Mouse (Mus musculus) cerebellum, postnatal 36 days (tissue): ENCODE data around the gene Lpcat1.
A peak's percentile ranks its signal among the peaks of the same experiment; 100 is the strongest.

Source experiments
- DNase-seq, 2 experiments: peaks; one replicate each; pipeline ENCODE4 v3.0.0; 2021 to 2022; ENCODE audit warnings: mixed read lengths in 2 of 2

Gene Lpcat1

DNA sequence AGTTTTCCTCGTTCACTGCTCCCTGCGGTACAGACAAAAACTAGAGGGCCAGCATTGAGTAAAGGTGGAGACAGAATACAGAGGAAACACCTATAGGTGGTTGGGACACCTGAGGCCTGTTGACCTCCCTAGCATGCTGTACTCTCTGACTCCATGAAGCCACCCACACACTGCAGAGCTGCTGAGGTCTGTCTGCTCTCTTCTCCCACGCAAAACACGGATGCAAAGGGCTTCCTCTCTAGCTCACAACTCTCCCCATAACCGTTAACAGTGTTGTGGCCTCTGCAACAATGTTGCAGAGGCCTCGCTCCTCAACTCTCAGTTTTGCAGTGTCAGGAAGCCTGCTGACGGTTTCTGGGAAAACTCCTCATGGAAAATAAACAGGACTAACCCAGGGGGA is 15.5 kb downstream of the Lpcat1 start:
- no peak for DNase-seq

- DNase-seq = no peak
These were observed 16.3 kb downstream of the Lpcat1 start for GRCm38 (mm10) chr13:73483331-73483730.

- DNase-seq = no peak
These were observed 17.2 kb downstream of the Lpcat1 start for GRCm38 (mm10) chr13:73484171-73484570.

GRCm38 (mm10) chr13:73488105-73488504 is 21.1 kb downstream of the Lpcat1 start:
- DNase-seq = no peak

- no peak for DNase-seq
These were observed 21.7 kb downstream of the Lpcat1 start for GRCm38 (mm10) chr13:73488707-73489106.

GRCm38 (mm10) chr13:73489986-73490385 is 23.0 kb downstream of the Lpcat1 start:
- DNase-seq = no peak

- peak; percentile 75 to 76 for DNase-seq
These were observed 23.7 kb downstream of the Lpcat1 start for GRCm38 (mm10) chr13:73490564-73491170.

DNA sequence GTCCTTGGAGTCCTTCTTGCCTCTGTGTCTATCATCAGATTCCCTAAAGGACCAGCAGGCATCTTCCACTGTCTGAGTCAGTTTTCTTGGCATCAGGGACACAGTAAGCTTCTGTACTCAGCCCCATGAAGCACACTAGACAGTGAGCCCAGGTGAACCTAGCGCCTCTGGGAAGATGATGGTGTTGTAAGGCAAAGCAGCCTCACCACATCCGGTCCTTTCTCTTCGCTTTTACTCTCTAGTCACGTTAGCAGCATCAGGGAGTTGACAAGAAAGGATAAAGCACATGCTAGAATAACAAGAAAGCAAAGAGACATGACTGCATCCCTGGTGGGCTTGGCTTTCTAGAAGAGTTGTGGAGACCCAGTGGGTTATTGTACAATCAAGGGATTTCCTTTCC is 26.2 kb downstream of the Lpcat1 start:
- DNase-seq = no peak

GRCm38 (mm10) chr13:73494528-73494927 is 27.5 kb downstream of the Lpcat1 start:
- no peak for DNase-seq

DNA sequence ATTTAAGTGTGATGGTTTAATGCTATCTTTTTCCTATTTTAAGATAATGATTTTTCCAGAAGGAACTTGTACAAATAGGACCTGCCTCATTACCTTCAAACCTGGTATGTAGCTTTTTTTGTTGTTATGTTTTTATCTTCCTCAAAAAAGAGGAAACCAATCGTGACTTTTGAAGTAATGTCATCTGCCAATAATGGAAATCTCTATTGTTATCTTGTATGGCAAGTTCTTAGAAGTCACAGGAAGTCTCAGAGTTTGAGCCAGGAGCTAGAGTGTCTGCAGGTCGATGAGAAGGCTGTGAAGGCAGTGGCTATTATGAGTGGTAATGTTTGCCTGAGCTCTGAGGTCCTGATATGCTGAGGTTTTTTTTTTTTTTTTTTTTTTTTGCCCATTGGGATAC is 29.1 kb downstream of the Lpcat1 start:
- no peak for DNase-seq

DNA sequence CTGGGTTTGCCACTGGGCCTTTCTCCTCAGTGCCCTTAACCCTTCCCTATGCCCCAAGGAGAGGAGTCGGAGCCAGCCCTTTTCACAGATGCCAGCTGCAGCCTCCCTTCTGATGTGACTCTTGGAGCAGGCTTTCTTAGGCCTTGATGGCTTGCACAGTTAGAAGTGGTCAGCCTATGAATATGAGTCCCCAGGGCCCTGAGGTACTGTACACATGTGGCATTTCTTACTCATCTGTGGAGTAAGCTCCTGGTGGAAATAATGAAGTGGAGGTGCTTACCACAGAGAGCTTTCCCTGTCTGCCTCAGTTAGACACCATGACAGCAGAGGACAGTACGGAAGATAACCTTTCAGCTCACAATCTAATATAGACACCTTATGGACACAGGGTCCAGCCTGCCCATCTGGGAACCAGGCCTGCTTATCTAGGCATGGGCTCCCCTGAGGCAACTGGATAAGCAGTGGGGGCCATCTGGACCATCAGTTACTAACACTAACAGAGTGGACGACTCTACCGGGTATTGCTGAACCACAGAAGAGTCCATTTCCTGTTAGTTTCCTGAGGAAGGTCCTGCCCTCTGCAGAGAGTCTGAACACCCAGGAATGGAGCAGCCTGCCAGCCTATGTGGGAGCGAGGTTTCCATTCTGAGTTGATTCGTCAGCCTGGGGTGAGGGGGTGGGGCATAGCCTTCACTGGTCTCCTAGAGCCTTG is 33.1 kb downstream of the Lpcat1 start:
- DNase-seq = no peak

DNA sequence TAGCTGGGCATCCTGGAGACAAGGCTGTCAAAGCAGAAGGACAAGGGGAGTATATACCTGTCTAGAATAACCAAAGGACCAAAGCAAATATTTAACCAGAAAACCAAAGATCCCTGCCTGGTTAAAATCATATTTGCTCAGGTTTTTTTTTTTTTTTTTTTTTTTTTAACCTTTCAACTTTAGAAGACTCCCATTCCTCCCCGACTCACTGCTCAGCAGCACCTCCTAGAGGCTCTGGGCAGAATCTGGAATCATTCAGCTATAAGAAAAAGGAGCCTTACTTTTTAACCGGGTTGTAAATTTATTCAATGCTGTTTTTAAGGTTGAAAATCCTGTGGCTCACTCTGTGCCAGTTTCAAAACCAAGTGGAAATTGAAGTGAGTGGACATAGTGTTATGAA is 35.7 kb downstream of the Lpcat1 start:
- no peak for DNase-seq

DNA sequence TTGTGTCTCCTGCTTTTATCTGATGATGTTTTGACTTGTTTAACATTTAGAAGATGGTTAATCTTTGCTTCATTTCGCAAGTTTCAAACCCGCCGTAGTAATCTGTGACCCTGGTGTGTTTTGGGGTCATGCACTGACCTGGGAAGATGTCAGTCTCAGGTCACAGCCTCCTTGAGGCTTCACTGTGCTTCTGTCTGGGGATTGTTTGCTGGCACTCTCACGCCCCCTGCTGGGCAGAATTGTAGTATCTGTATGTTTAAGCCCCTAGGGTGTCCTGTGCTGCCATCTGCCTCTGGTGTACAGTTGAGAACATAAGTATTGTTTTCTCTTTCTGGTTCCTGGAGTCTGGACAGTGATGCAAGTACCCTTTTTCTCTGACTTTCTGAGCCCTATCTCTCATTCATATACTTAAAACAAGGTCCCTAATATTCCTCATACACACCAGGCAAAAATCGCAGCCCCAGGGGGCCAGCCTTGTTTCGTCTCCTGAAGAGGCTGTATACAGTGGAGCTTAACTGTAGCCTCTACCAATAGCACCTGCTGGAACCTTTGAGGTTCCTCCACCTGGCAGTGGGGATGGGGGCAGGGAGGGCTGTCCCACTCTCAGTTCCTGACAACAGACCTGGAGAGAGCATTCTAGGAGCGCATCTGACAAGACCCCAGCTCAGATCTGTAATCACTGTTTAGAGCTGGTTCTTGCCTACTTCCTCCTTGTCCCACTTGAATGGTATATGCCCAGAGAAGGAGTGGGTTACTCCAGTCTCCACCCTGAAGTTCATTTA is 38.9 kb downstream of the Lpcat1 start:
- DNase-seq = peak; percentile 83 to 86

- DNase-seq = no peak
These were observed 42.0 kb downstream of the Lpcat1 start for GRCm38 (mm10) chr13:73508817-73509550.

DNA sequence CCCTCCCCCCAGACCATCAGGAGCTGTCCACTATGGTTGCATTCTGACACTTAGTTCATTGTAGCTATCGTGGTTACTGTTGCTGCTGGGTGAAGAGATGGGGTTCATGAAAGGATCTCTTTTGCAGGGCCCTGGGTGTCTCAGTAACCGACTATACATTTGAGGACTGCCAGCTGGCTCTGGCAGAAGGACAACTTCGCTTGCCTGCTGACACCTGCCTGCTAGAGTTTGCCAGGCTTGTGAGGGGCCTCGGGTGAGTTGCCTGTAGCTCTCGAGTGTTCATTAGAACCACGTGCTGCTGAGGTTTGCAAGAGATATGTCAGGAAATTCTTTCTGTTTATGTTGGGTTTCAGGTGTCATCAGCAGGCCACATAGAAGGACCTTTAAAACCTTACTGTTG is 42.9 kb downstream of the Lpcat1 start:
- DNase-seq = peak; percentile 47 to 55

GRCm38 (mm10) chr13:73512776-73513673 is 46.0 kb downstream of the Lpcat1 start:
- DNase-seq = peak; percentile 68 to 82

- DNase-seq = no peak
These were observed 49.9 kb downstream of the Lpcat1 start for GRCm38 (mm10) chr13:73516886-73517285.

GRCm38 (mm10) chr13:73533716-73534115 is 66.7 kb downstream of the Lpcat1 start:
- no peak for DNase-seq

DNA sequence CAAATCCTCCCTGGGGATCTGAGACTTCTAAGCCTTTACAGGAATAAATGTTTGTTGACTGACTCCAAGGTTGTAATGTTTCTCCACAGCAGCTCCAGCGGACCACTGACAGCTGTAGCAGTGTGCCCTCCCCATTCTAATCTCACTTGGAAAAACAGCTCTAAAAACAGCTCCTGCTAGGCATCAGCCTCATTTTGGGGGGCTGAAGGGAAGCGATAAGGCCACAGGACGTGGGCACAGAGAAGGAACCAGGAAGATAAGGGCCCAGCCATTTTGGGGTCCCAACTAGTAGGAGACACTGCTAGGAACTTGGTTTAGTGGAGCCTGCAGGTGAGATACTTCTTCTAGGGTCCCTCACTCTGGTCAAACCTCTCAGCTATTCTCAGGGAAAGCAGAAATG is 68.3 kb downstream of the Lpcat1 start:
- DNase-seq = no peak

- DNase-seq = no peak
These were observed 69.4 kb downstream of the Lpcat1 start, which contains the start of gene Slc6a3 for GRCm38 (mm10) chr13:73536403-73536821. Slc6a3 (plus strand) TSS chr13:73536747.

- no peak for DNase-seq
These were observed 69.8 kb downstream of the Lpcat1 start for GRCm38 (mm10) chr13:73536824-73537223.

GRCm38 (mm10) chr13:73564201-73564600 is 97.2 kb downstream of the Lpcat1 start:
- DNase-seq = no peak
